Mouse (Mus musculus) brain, embryonic 14.5 days (tissue): ENCODE measurements around the gene Sult1e1.

Experiments used
- CTCF ChIP-seq: fragments of 200-500 bp; IDR thresholded peaks from 2 replicates; pipeline ENCODE4 v1.5.1; 2012; ENCODE audit warnings: inconsistent platforms, mild to moderate bottlenecking, moderate library complexity, borderline replicate concordance; ENCODE audit not compliant: insufficient read depth, insufficient read length; ENCODE audit errors: extremely low read depth
- POLR2A ChIP-seq: fragments of 200-500 bp; IDR thresholded peaks from 2 replicates; pipeline ENCODE4 v1.6.1; 2012; ENCODE audit warnings: mild to moderate bottlenecking, inconsistent platforms, borderline replicate concordance; ENCODE audit not compliant: poor library complexity, insufficient read depth, insufficient read length, severe bottlenecking; ENCODE audit errors: extremely low read depth

- TF ChIP-seq CTCF (no peak), POLR2A (no peak)
These were observed 6.5 kb upstream of the Sult1e1 start for GRCm38 (mm10) chr5:87597891-87598290.
